Mouse (Mus musculus) c-Kit-positive CD71-negative TER-119-negative erythroid progenitor cells, embryonic 14.5 days (primary cell): ENCODE data around the gene Nepro.

Experiments used
- DNase-seq: peaks from one replicate; pipeline ENCODE4 v3.0.0-alpha.2; 2013; ENCODE audit warnings: low read depth

Nepro gene

GRCm38 (mm10) chr16:44724083-44724787, at the start of gene Nepro:
Gene Nepro, plus strand, starts transcription at chr16:44724301.
- DNase-seq: peak; percentile 71

GRCm38 (mm10) chr16:44676357-44676756, 47.7 kb upstream of the Nepro start:
- no peak for DNase-seq

GRCm38 (mm10) chr16:44679082-44679481, 45.0 kb upstream of the Nepro start:
- no peak for DNase-seq

GRCm38 (mm10) chr16:44679503-44679971, 44.6 kb upstream of the Nepro start:
- DNase-seq: no peak

- no peak for DNase-seq
These were observed 43.2 kb upstream of the Nepro start for GRCm38 (mm10) chr16:44680756-44681498.

- DNase-seq: no peak
These were observed 39.5 kb upstream of the Nepro start for GRCm38 (mm10) chr16:44684646-44685045.

- no peak for DNase-seq
These were observed 38.7 kb upstream of the Nepro start for GRCm38 (mm10) chr16:44685401-44685800.

- no peak for DNase-seq
These were observed 36.9 kb upstream of the Nepro start for GRCm38 (mm10) chr16:44686991-44687718.

- no peak for DNase-seq
These were observed 36.2 kb upstream of the Nepro start for GRCm38 (mm10) chr16:44687719-44688420.

- DNase-seq: no peak
These were observed 35.6 kb upstream of the Nepro start for GRCm38 (mm10) chr16:44688507-44688906.

- no peak for DNase-seq
These were observed 33.6 kb upstream of the Nepro start for GRCm38 (mm10) chr16:44690501-44690900.

- no peak for DNase-seq
These were observed 33.0 kb upstream of the Nepro start for GRCm38 (mm10) chr16:44691066-44691465.

GRCm38 (mm10) chr16:44691561-44692141, 32.5 kb upstream of the Nepro start:
- peak; percentile 25 for DNase-seq

- no peak for DNase-seq
These were observed 31.6 kb upstream of the Nepro start for GRCm38 (mm10) chr16:44692541-44692940.

GRCm38 (mm10) chr16:44693695-44694094, 30.4 kb upstream of the Nepro start:
- no peak for DNase-seq

GRCm38 (mm10) chr16:44695214-44695858, 28.8 kb upstream of the Nepro start:
- no peak for DNase-seq

- no peak for DNase-seq
These were observed 28.1 kb upstream of the Nepro start for GRCm38 (mm10) chr16:44695859-44696620.

GRCm38 (mm10) chr16:44697473-44698205, 26.5 kb upstream of the Nepro start:
- no peak for DNase-seq

- DNase-seq: no peak
These were observed 22.9 kb upstream of the Nepro start for GRCm38 (mm10) chr16:44701155-44701554.

- DNase-seq: no peak
These were observed 21.8 kb upstream of the Nepro start for GRCm38 (mm10) chr16:44702272-44702671.
